Mouse (Mus musculus): ENCODE measurements at regions not wholly inside any gene's neighbourhood (a gene's known extent, or its start where the extent isn't known, plus 50 kb on each side); places are given as distances from the start of the nearest gene placed in this dataset.

GRCm38 (mm10) chr15:63601543-63601942 lies 243.4 kb downstream of the Gsdmc2 start:
- H3K4me2 ChIP-seq (ENCODE audit: low read depth), result no peak overlapping the region
- H3ac ChIP-seq (ENCODE audit: control insufficient read depth, insufficient read length), result no peak overlapping the region
- H3K27me3 ChIP-seq (ENCODE audit: control insufficient read depth, insufficient read depth, insufficient read length), result no peaks in the 10 kb centered on the region
- no peaks in the 10 kb centered on the region for H3K36me3 ChIP-seq (ENCODE audit: control insufficient read depth, insufficient read depth)
- H3K79me2 ChIP-seq (ENCODE audit: control insufficient read depth, insufficient read depth), result no peaks in the 10 kb centered on the region
- no peak for TF ChIP-seq CEBPB (IDR thresholded peaks at IDR 0.05; ENCODE audit: insufficient read depth, poor library complexity, severe bottlenecking)
- TF ChIP-seq REST (IDR thresholded peaks at IDR 0.05; ENCODE audit: insufficient read depth, insufficient read length), result no peak
- TF ChIP-seq TCF12 (IDR thresholded peaks at IDR 0.05; ENCODE audit: insufficient read depth, poor library complexity, severe bottlenecking), result no peak
- TF ChIP-seq USF1 (IDR thresholded peaks at IDR 0.05; ENCODE audit: low read depth), result no peak
- no peak for TF ChIP-seq POLR2A (IDR thresholded peaks at IDR 0.05; ENCODE audit: insufficient read length, low read depth)
- no peak for TF ChIP-seq TCF3 (IDR thresholded peaks at IDR 0.05; ENCODE audit: insufficient read length, low read depth)
- no peak for TF ChIP-seq MYOG (IDR thresholded peaks at IDR 0.05; ENCODE audit: control insufficient read depth in 1 of 3, insufficient read depth in 1 of 3, insufficient read length in 2 of 3, low read depth in 2 of 3)
- no peak for TF ChIP-seq MAX (IDR thresholded peaks at IDR 0.05; ENCODE audit: low read depth)
- TF ChIP-seq POLR2AphosphoS2 (IDR thresholded peaks at IDR 0.05; ENCODE audit: insufficient read length, low read depth), result no peak
- TF ChIP-seq SRF (IDR thresholded peaks at IDR 0.05; ENCODE audit: control insufficient read depth, insufficient read length, low read depth), result no peak
- no peak for TF ChIP-seq E2F4 (IDR thresholded peaks at IDR 0.05; ENCODE audit: insufficient read depth)
- TF ChIP-seq MYOD1 (IDR thresholded peaks at IDR 0.05; ENCODE audit: control insufficient read depth in 1 of 3, insufficient read length in 2 of 3, low read depth in 2 of 3), result no peak
- no peak overlapping the region for H3K4me3 ChIP-seq

DNA sequence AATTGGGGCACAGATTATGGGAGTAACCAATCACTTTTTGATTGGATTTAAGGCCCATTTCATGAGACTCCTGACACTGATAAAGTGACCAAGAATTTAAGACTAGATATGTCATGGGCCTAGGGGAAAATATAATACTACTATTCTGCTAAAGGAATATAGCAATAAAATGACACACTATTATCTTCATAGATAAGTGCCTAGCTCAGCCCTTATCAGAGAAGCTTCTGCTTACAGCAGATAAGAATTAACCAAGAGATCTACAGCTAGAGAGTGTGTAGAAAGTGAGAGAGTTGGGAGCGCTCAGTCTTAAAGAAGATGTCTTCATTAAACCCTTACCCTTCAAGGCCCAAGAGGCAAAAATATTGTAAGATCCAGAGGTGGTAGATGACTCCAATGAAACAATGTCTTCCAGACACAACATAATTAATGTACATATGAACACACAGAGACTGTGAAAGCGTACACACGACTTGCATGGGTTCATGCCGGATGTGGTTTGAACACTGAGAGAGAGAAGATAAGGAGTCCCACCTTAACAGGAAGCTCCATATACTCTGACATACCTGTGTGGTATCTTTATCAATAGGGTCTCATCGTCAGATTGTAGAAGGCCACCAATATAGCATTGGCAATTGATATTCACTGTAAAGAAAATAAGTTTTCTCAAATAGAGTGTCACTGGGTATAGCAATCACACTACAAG lies 252.1 kb downstream of the Gsdmc2 start:
- Histone ChIP-seq H3K27me3 (ENCODE audit: control insufficient read depth, insufficient read depth, insufficient read length) (no peaks in the 10 kb centered on the region), H3K4me2 (ENCODE audit: low read depth) (no peak overlapping the region), H3ac (ENCODE audit: control insufficient read depth, insufficient read length) (no peak overlapping the region), H3K4me3 (no peak overlapping the region), H3K79me2 (ENCODE audit: control insufficient read depth, insufficient read depth) (no peaks in the 10 kb centered on the region), H3K36me3 (ENCODE audit: control insufficient read depth, insufficient read depth) (no peaks in the 10 kb centered on the region)
- TF ChIP-seq REST (IDR thresholded peaks at IDR 0.05; ENCODE audit: insufficient read depth, insufficient read length), result no peak
- no peak for TF ChIP-seq POLR2AphosphoS2 (IDR thresholded peaks at IDR 0.05; ENCODE audit: insufficient read length, low read depth)
- no peak for TF ChIP-seq TCF12 (IDR thresholded peaks at IDR 0.05; ENCODE audit: insufficient read depth, poor library complexity, severe bottlenecking)
- no peak for TF ChIP-seq SRF (IDR thresholded peaks at IDR 0.05; ENCODE audit: control insufficient read depth, insufficient read length, low read depth)
- no peak for TF ChIP-seq MYOG (IDR thresholded peaks at IDR 0.05; ENCODE audit: control insufficient read depth in 1 of 3, insufficient read depth in 1 of 3, insufficient read length in 2 of 3, low read depth in 2 of 3)
- TF ChIP-seq POLR2A (IDR thresholded peaks at IDR 0.05; ENCODE audit: insufficient read length, low read depth), result no peak
- no peak for TF ChIP-seq MAX (IDR thresholded peaks at IDR 0.05; ENCODE audit: low read depth)
- no peak for TF ChIP-seq USF1 (IDR thresholded peaks at IDR 0.05; ENCODE audit: low read depth)
- TF ChIP-seq CEBPB (IDR thresholded peaks at IDR 0.05; ENCODE audit: insufficient read depth, poor library complexity, severe bottlenecking), result no peak
- no peak for TF ChIP-seq E2F4 (IDR thresholded peaks at IDR 0.05; ENCODE audit: insufficient read depth)
- TF ChIP-seq MYOD1 (IDR thresholded peaks at IDR 0.05; ENCODE audit: control insufficient read depth in 1 of 3, insufficient read length in 2 of 3, low read depth in 2 of 3), result no peak
- no peak for TF ChIP-seq TCF3 (IDR thresholded peaks at IDR 0.05; ENCODE audit: insufficient read length, low read depth)

DNA sequence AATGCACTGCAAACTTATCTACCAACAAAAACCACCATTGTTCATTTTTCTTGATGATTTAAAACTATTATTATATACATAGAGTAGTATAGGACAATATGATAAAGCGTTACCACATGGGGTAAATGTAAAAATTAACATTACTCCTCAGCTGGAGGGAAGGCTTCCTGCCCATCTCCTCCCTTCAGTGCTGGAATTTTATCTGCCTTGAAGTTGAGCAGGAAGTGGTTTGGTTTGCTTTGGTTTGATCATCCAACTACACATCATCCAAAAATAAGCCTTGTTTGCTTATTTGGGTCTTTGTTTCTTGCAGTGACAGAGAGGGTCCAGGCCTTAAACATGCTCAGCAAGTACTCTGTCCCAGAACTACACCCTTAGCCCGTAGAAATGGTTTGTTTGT lies 285.7 kb downstream of the Gsdmc2 start:
- no peak for TF ChIP-seq MYOD1 (IDR thresholded peaks at IDR 0.05; ENCODE audit: control insufficient read depth in 1 of 3, insufficient read length in 2 of 3, low read depth in 2 of 3)
- TF ChIP-seq SRF (IDR thresholded peaks at IDR 0.05; ENCODE audit: control insufficient read depth, insufficient read length, low read depth), result no peak
- TF ChIP-seq E2F4 (IDR thresholded peaks at IDR 0.05; ENCODE audit: insufficient read depth), result no peak
- no peak for TF ChIP-seq POLR2AphosphoS2 (IDR thresholded peaks at IDR 0.05; ENCODE audit: insufficient read length, low read depth)
- TF ChIP-seq TCF12 (IDR thresholded peaks at IDR 0.05; ENCODE audit: insufficient read depth, poor library complexity, severe bottlenecking), result no peak
- TF ChIP-seq MYOG (IDR thresholded peaks at IDR 0.05; ENCODE audit: control insufficient read depth in 1 of 3, insufficient read depth in 1 of 3, insufficient read length in 2 of 3, low read depth in 2 of 3), result no peak
- no peak for TF ChIP-seq CEBPB (IDR thresholded peaks at IDR 0.05; ENCODE audit: insufficient read depth, poor library complexity, severe bottlenecking)
- TF ChIP-seq REST (IDR thresholded peaks at IDR 0.05; ENCODE audit: insufficient read depth, insufficient read length), result no peak
- no peak for TF ChIP-seq TCF3 (IDR thresholded peaks at IDR 0.05; ENCODE audit: insufficient read length, low read depth)
- no peak for TF ChIP-seq POLR2A (IDR thresholded peaks at IDR 0.05; ENCODE audit: insufficient read length, low read depth)
- no peak for TF ChIP-seq USF1 (IDR thresholded peaks at IDR 0.05; ENCODE audit: low read depth)
- TF ChIP-seq MAX (IDR thresholded peaks at IDR 0.05; ENCODE audit: low read depth), result no peak
- no peak overlapping the region for H3K4me3 ChIP-seq
- no peak overlapping the region for H3K4me2 ChIP-seq (ENCODE audit: low read depth)
- no peaks in the 10 kb centered on the region for H3K27me3 ChIP-seq (ENCODE audit: control insufficient read depth, insufficient read depth, insufficient read length)
- no peaks in the 10 kb centered on the region for H3K79me2 ChIP-seq (ENCODE audit: control insufficient read depth, insufficient read depth)
- no peaks in the 10 kb centered on the region for H3K36me3 ChIP-seq (ENCODE audit: control insufficient read depth, insufficient read depth)
- no peak overlapping the region for H3ac ChIP-seq (ENCODE audit: control insufficient read depth, insufficient read length)

DNA sequence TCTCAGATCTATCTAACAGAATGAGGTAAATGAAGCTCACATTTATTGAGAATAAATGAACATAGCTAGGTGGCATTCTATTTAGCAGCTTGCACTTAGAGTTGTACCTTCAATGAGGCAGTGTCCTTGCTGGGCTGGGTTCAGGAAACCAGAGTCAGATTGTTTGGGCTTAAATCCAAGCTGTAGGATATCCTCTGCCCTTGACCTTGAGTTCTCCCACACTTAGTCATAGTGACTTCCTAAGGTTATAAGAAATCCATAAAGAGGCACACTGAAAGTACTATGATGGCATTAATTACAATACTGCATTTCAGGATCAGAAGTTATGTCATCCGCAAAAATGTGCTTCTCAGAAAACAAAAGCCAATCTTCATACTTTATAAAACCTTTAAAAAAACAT lies 286.3 kb downstream of the Gsdmc2 start:
- TF ChIP-seq POLR2AphosphoS2 (IDR thresholded peaks at IDR 0.05; ENCODE audit: insufficient read length, low read depth) (no peak), MAX (IDR thresholded peaks at IDR 0.05; ENCODE audit: low read depth) (no peak), E2F4 (IDR thresholded peaks at IDR 0.05; ENCODE audit: insufficient read depth) (no peak), MYOD1 (IDR thresholded peaks at IDR 0.05; ENCODE audit: control insufficient read depth in 1 of 3, insufficient read length in 2 of 3, low read depth in 2 of 3) (no peak), POLR2A (IDR thresholded peaks at IDR 0.05; ENCODE audit: insufficient read length, low read depth) (no peak), SRF (IDR thresholded peaks at IDR 0.05; ENCODE audit: control insufficient read depth, insufficient read length, low read depth) (no peak), CEBPB (IDR thresholded peaks at IDR 0.05; ENCODE audit: insufficient read depth, poor library complexity, severe bottlenecking) (no peak), USF1 (IDR thresholded peaks at IDR 0.05; ENCODE audit: low read depth) (no peak), REST (IDR thresholded peaks at IDR 0.05; ENCODE audit: insufficient read depth, insufficient read length) (no peak), TCF3 (IDR thresholded peaks at IDR 0.05; ENCODE audit: insufficient read length, low read depth) (no peak), TCF12 (IDR thresholded peaks at IDR 0.05; ENCODE audit: insufficient read depth, poor library complexity, severe bottlenecking) (no peak), MYOG (IDR thresholded peaks at IDR 0.05; ENCODE audit: control insufficient read depth in 1 of 3, insufficient read depth in 1 of 3, insufficient read length in 2 of 3, low read depth in 2 of 3) (no peak)

More for the DNA sequence above, 286.3 kb downstream of the Gsdmc2 start:
- Histone ChIP-seq H3K4me2 (ENCODE audit: low read depth) (no peak overlapping the region), H3K79me2 (ENCODE audit: control insufficient read depth, insufficient read depth) (no peaks in the 10 kb centered on the region), H3K4me3 (no peak overlapping the region), H3K27me3 (ENCODE audit: control insufficient read depth, insufficient read depth, insufficient read length) (no peaks in the 10 kb centered on the region), H3K36me3 (ENCODE audit: control insufficient read depth, insufficient read depth) (no peaks in the 10 kb centered on the region), H3ac (ENCODE audit: control insufficient read depth, insufficient read length) (no peak overlapping the region)
